Mouse (Mus musculus): ENCODE results near the gene Nxnl2. TPM values are rescaled to one million over a fixed set of nuclear protein-coding genes. Genes with fewer than 3 reads are reported as not detected.

The Nxnl2 gene
- total and polyA plus RNA-seq, 2 experiments from 2014 or later = 3.0 to 8.6 TPM

GRCm38 (mm10) chr13:51131179-51131578 is 39.6 kb upstream of the Nxnl2 start:
- H3K4me1 ChIP-seq (ENCODE audit: insufficient read depth, low read length) = no peaks in the 10 kb centered on the region
- no peak overlapping the region for H3K27ac ChIP-seq
- TF ChIP-seq CTCF (IDR thresholded peaks at IDR 0.05; ENCODE audit: low read depth) = no peak
- DNase-seq (ENCODE audit: low spot score) (no peak), ATAC-seq (no peak)
- WGBS = 78% methylated on average over 10 of the region's 10 CpGs
- no peaks in the 10 kb centered on the region for H3K27me3 ChIP-seq (ENCODE audit: insufficient read depth, low read length)
- H3K4me2 ChIP-seq (ENCODE audit: low read depth, low read length) = no peak overlapping the region
- peaks cover 10% of the 10 kb centered on the region; the same call in 1 of the 2 replicates for H3K36me3 ChIP-seq (ENCODE audit: insufficient read depth, low read length)
- no peak overlapping the region for H3K9ac ChIP-seq (replicated peaks; ENCODE audit: low read length)
- no peaks in the 10 kb centered on the region for H3K9me3 ChIP-seq (ENCODE audit: low read length)
- H3K4me3 ChIP-seq (ENCODE audit: low read length) = no peak overlapping the region

DNA sequence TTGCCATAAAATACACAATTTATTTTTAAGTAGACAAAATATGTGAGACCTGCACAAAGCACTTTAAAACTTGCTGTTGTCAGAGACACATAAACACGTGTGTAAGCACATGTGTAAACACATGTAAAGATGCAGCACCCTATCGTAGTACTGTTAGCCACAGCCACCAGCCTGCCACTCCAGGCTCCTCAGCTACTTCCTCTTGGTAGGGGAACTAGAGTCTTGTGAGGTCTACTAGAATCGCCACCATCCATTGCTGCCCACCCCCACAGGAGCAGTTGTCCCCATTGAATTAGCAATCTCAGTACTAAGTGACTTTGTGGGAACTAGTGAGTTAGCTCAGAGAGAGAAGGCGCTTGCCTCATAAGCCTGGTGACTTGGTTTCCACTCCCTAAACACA is 34.5 kb upstream of the Nxnl2 start:
- no peak overlapping the region for H3K9ac ChIP-seq (replicated peaks; ENCODE audit: low read length)
- DNase-seq (ENCODE audit: low spot score) (no peak), ATAC-seq (no peak)
- peaks cover 23% of the 10 kb centered on the region; the same call in 1 of the 2 replicates for H3K36me3 ChIP-seq (ENCODE audit: insufficient read depth, low read length)
- TF ChIP-seq CTCF (IDR thresholded peaks at IDR 0.05; ENCODE audit: low read depth) = no peak
- H3K4me2 ChIP-seq (ENCODE audit: low read depth, low read length) = no peak overlapping the region
- H3K4me1 ChIP-seq (ENCODE audit: insufficient read depth, low read length) = no peaks in the 10 kb centered on the region
- no peak overlapping the region for H3K27ac ChIP-seq
- H3K9me3 ChIP-seq (ENCODE audit: low read length) = no peaks in the 10 kb centered on the region
- 89% methylated on average over 4 of the region's 4 CpGs for WGBS
- no peaks in the 10 kb centered on the region for H3K27me3 ChIP-seq (ENCODE audit: insufficient read depth, low read length)
- no peak overlapping the region for H3K4me3 ChIP-seq (ENCODE audit: low read length)

DNA sequence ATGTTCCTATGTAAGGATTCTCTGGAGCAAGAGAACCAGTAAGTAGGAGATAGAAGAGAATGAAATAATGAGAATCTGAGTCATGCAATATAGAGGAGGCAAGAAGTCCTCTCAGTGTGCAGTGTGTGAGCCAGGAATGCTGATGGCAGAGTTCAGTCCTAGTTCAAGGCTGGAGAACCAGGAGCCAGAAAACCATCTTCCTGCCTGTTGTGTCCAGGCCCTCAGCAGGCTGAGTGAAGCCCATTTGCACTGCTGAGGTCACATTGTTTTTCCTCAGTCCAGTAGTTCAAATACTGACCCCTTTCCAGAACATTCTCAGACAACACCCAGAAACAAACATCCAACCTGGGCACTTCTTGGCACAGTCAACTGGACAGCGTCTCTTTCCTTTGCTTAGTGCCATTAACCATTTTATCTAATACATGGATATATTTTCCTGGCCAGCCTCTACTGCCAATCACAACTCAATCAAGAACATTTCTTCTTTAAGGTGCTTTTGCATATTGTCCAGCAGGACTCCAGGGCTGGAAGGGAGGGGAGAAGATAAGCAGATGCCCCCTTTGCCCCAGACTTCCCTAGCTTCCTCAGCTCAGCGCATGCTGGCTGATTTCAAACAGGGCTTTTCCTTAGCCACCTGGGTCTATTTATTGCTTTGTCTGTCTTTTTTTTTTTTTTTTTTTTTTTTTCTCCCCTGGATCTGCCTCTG is 33.7 kb upstream of the Nxnl2 start:
- H3K27ac ChIP-seq = no peak overlapping the region
- H3K4me1 ChIP-seq (ENCODE audit: insufficient read depth, low read length) = no peaks in the 10 kb centered on the region
- no peaks in the 10 kb centered on the region for H3K27me3 ChIP-seq (ENCODE audit: insufficient read depth, low read length)
- peaks cover 23% of the 10 kb centered on the region; the same call in 1 of the 2 replicates for H3K36me3 ChIP-seq (ENCODE audit: insufficient read depth, low read length)
- ATAC-seq (no peak), DNase-seq (ENCODE audit: low spot score) (no peak)
- no peak for TF ChIP-seq CTCF (IDR thresholded peaks at IDR 0.05; ENCODE audit: low read depth)
- 75% methylated on average over 2 of the region's 2 CpGs for whole genome bisulfite sequencing
- no peak overlapping the region for H3K4me3 ChIP-seq (ENCODE audit: low read length)
- H3K4me2 ChIP-seq (ENCODE audit: low read depth, low read length) = no peak overlapping the region
- H3K9me3 ChIP-seq (ENCODE audit: low read length) = no peaks in the 10 kb centered on the region
- no peak overlapping the region for H3K9ac ChIP-seq (replicated peaks; ENCODE audit: low read length)

- no peaks in the 10 kb centered on the region for H3K4me1 ChIP-seq (ENCODE audit: insufficient read depth, low read length)
- ATAC-seq = no peak
- H3K4me3 ChIP-seq (ENCODE audit: low read length) = no peak overlapping the region
- H3K27me3 ChIP-seq (ENCODE audit: insufficient read depth, low read length) = no peaks in the 10 kb centered on the region
- DNase-seq (ENCODE audit: low spot score) = no peak
- peaks cover 23% of the 10 kb centered on the region; the same call in 1 of the 2 replicates for H3K36me3 ChIP-seq (ENCODE audit: insufficient read depth, low read length)
- H3K9ac ChIP-seq (replicated peaks; ENCODE audit: low read length) = no peak overlapping the region
- H3K4me2 ChIP-seq (ENCODE audit: low read depth, low read length) = no peak overlapping the region
- no peak overlapping the region for H3K27ac ChIP-seq
- H3K9me3 ChIP-seq (ENCODE audit: low read length) = no peaks in the 10 kb centered on the region
- TF ChIP-seq CTCF (IDR thresholded peaks at IDR 0.05; ENCODE audit: low read depth) = no peak
Observed at GRCm38 (mm10) chr13:51137702-51138031, 33.2 kb upstream of the Nxnl2 start.

DNA sequence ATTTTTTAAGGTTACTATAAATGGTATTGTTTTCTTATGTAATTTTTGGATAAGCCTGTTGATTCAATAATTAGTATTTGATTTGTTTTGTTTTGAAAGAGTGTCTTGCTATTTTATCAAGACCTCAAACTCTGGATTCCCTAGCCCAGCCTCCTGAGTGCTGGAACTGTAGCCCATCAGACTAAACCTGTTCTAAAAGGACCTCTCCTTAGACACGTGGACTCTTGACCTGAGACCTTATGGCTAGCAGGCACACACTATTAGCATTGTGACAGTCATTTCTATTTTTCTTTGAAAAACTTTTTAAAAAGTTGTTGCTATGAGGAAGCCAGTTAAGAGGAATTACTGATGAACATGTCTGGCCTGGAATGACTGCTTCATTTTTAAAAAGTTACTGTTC is 23.7 kb upstream of the Nxnl2 start:
- DNase-seq (ENCODE audit: low spot score) (no peak), ATAC-seq (no peak)
- H3K4me3 ChIP-seq (ENCODE audit: low read length) = no peak overlapping the region
- TF ChIP-seq CTCF (IDR thresholded peaks at IDR 0.05; ENCODE audit: low read depth) = no peak
- no peak overlapping the region for H3K9ac ChIP-seq (replicated peaks; ENCODE audit: low read length)
- peaks cover 21% of the 10 kb centered on the region; the same call in 1 of the 2 replicates for H3K36me3 ChIP-seq (ENCODE audit: insufficient read depth, low read length)
- no peak overlapping the region for H3K4me2 ChIP-seq (ENCODE audit: low read depth, low read length)
- 86% methylated on average over 1 of the region's 1 CpGs for WGBS
- H3K4me1 ChIP-seq (ENCODE audit: insufficient read depth, low read length) = no peaks in the 10 kb centered on the region
- no peaks in the 10 kb centered on the region for H3K9me3 ChIP-seq (ENCODE audit: low read length)
- no peak overlapping the region for H3K27ac ChIP-seq
- H3K27me3 ChIP-seq (ENCODE audit: insufficient read depth, low read length) = no peaks in the 10 kb centered on the region

DNA sequence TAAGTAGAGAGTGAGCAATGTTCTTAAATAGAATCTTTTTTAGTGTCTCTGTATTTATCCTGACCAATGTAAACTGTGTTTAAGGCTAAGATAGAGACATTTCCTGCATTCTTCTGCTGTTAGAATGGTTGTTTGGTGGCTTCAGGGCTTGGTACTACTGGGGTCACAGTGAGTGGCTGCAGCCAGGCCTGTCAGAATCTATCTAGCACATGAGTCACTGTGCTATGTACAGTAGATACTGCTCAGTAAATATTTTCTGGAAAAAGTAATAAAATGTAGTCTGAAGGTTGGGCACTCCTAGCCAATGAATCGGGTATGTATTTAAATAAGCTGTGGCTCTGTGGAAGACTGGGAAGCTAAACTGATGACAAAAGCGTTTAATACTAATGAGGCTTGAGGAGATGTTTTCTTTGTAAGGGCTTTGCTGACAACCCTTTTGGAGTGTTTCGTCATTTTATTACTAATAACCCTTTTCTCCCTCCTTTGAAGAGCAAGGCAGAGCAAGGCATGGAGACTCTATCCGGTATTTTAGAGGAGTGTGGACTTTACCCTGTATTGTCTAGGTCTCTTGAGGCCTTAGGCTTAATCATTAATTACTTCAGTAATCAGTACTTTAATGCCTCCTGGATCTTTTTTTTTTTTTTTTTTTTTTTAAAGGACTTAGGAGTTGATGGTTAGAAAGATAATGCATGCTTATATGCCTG is 17.7 kb upstream of the Nxnl2 start:
- Histone ChIP-seq H3K27me3 (ENCODE audit: insufficient read depth, low read length) (no peaks in the 10 kb centered on the region), H3K27ac (no peak overlapping the region), H3K9me3 (ENCODE audit: low read length) (no peaks in the 10 kb centered on the region), H3K9ac (replicated peaks; ENCODE audit: low read length) (no peak overlapping the region), H3K4me3 (ENCODE audit: low read length) (no peak overlapping the region), H3K4me1 (ENCODE audit: insufficient read depth, low read length) (no peaks in the 10 kb centered on the region), H3K4me2 (ENCODE audit: low read depth, low read length) (no peak overlapping the region), H3K36me3 (ENCODE audit: insufficient read depth, low read length) (peaks cover 14% of the 10 kb centered on the region; the same call in 1 of the 2 replicates)
- DNase-seq (ENCODE audit: low spot score) = no peak
- no peak for ATAC-seq
- TF ChIP-seq CTCF (IDR thresholded peaks at IDR 0.05; ENCODE audit: low read depth) = no peak
- 74% methylated on average over 4 of the region's 4 CpGs for WGBS

DNA sequence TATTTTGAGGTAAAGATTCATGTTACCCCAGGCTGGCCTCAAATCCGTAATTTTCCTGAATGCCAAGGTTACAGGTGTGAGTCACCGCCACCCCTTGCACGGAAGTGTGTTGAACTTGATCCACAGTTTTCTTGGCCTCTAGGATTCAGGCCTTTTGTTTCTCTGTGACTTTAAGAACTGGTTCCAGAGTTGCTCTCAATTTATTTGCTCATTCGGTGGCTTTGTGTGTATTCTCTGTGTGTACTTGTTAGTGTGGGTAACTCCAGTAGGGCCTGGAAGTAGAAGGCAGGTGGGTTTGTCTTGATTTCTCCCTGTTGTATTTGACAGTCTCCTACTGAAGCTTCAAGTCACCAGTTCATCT is 17.2 kb upstream of the Nxnl2 start:
- TF ChIP-seq CTCF (IDR thresholded peaks at IDR 0.05; ENCODE audit: low read depth) = no peak
- no peak for ATAC-seq

More for the DNA sequence above, 17.2 kb upstream of the Nxnl2 start:
- no peaks in the 10 kb centered on the region for H3K9me3 ChIP-seq (ENCODE audit: low read length)
- no peak overlapping the region for H3K4me3 ChIP-seq (ENCODE audit: low read length)
- no peaks in the 10 kb centered on the region for H3K27me3 ChIP-seq (ENCODE audit: insufficient read depth, low read length)
- no peak overlapping the region for H3K27ac ChIP-seq
- no peaks in the 10 kb centered on the region for H3K4me1 ChIP-seq (ENCODE audit: insufficient read depth, low read length)
- H3K9ac ChIP-seq (replicated peaks; ENCODE audit: low read length) = no peak overlapping the region
- no peak overlapping the region for H3K4me2 ChIP-seq (ENCODE audit: low read depth, low read length)
- WGBS = 94% methylated on average over 4 of the region's 4 CpGs
- DNase-seq (ENCODE audit: low spot score) = no peak
- peaks cover 14% of the 10 kb centered on the region; the same call in 1 of the 2 replicates for H3K36me3 ChIP-seq (ENCODE audit: insufficient read depth, low read length)

Data from hindbrain, postnatal 0 days (tissue).